ENCODE assay signal across 8 mouse cellular contexts in genomic region chr14:103842896-103843295, GRCm38 (mm10). TPM values are rescaled to one million over a fixed set of nuclear protein-coding genes. Genes with fewer than 3 reads are reported as not detected.
DNase-seq lines count a peak whose midpoint lies in the region; ATAC-seq lines count a peak whose summit lies in the region.

No protein-coding gene starts in this region.

- no peaks in the 10 kb centered on the region; the same call in 1 of the 2 replicates for H3K27me3 ChIP-seq in embryonic facial prominence, embryonic 15.5 days
- H3K27me3 ChIP-seq in intestine, embryonic 14.5 days (replicated peaks; ENCODE audit: control insufficient read depth, insufficient read depth, low read length): no peaks in the 10 kb centered on the region
- H3K27me3 ChIP-seq in midbrain, embryonic 11.5 days (ENCODE audit: control insufficient read depth, insufficient read depth, low read length): no peaks in the 10 kb centered on the region

- intact Hi-C loops in left cerebral cortex, postnatal 25 days (cut with DNase I): loop anchor here (5.0 to 10.0 kb wide), 2 partner anchors 66 to 182 kb away; no protein-coding TSS in a partner anchor
- intact Hi-C loops in left cerebral cortex, postnatal 10 days (cut with DNase I): loop anchor here (5.0 kb wide), 2 partner anchors 121 to 184 kb away; no protein-coding TSS in a partner anchor

- no peaks in the 10 kb centered on the region for H3K36me3 ChIP-seq in embryonic facial prominence, embryonic 15.5 days
- H3K36me3 ChIP-seq in intestine, embryonic 14.5 days (ENCODE audit: control insufficient read depth, insufficient read depth, low read length): no peaks in the 10 kb centered on the region
- no peaks in the 10 kb centered on the region for H3K36me3 ChIP-seq in midbrain, embryonic 11.5 days (ENCODE audit: control insufficient read depth, insufficient read depth, low read length)

- H3K4me2 ChIP-seq in embryonic facial prominence, embryonic 15.5 days (replicated peaks): peak overlapping the region; percentile 87
- H3K4me2 ChIP-seq in intestine, embryonic 14.5 days (ENCODE audit: low read length): peak overlapping the region; percentile 88
- peak overlapping the region; percentile 89 for H3K4me2 ChIP-seq in midbrain, embryonic 11.5 days

- peak overlapping the region; percentile 50 for H3K4me3 ChIP-seq in embryonic facial prominence, embryonic 15.5 days (replicated peaks)
- peak overlapping the region; percentile 56 for H3K4me3 ChIP-seq in intestine, embryonic 14.5 days (ENCODE audit: low read depth, low read length)
- peak overlapping the region; percentile 51 for H3K4me3 ChIP-seq in midbrain, embryonic 11.5 days (ENCODE audit: low read depth, low read length)

- peak; percentile 10 to 13 for DNase-seq in left cerebral cortex, postnatal 25 days (ENCODE audit: low spot score in 2 of 2)
- DNase-seq in left cerebral cortex, postnatal 10 days (ENCODE audit: extremely low spot score in 1 of 2, low spot score in 2 of 2): no peak
- DNase-seq in intestine, embryonic 14.5 days (ENCODE audit: low spot score): peak; percentile 58
- DNase-seq in midbrain, embryonic 11.5 days (ENCODE audit: low spot score, missing footprints): no peak
- DNase-seq in urinary bladder, postnatal 10 days (ENCODE audit: low spot score): no peak
- DNase-seq in layer of hippocampus, postnatal 14 days (ENCODE audit: low spot score in 2 of 2): no peak
- no peak for DNase-seq in adrenal gland, postnatal 4 days (ENCODE audit: low spot score in 2 of 2)

- H3K9ac ChIP-seq in embryonic facial prominence, embryonic 15.5 days: 0 out of 2 replicates have a peak overlapping the region, but pooled peaks have one; percentile 16
- H3K9ac ChIP-seq in intestine, embryonic 14.5 days (ENCODE audit: low read length): peak overlapping the region; percentile 61
- H3K9ac ChIP-seq in midbrain, embryonic 11.5 days (ENCODE audit: low read length): peak overlapping the region; percentile 68

- H3K4me1 ChIP-seq in embryonic facial prominence, embryonic 15.5 days: peaks cover 13% of the 10 kb centered on the region
- no peaks in the 10 kb centered on the region; the same call in 1 of the 2 replicates for H3K4me1 ChIP-seq in intestine, embryonic 14.5 days (replicated peaks; ENCODE audit: control insufficient read depth, insufficient read depth, low read length)
- H3K4me1 ChIP-seq in midbrain, embryonic 11.5 days (ENCODE audit: control insufficient read depth, insufficient read depth, low read length): peaks cover 17% of the 10 kb centered on the region

- no peak overlapping the region for H3K27ac ChIP-seq in embryonic facial prominence, embryonic 15.5 days (replicated peaks)
- peak overlapping the region; percentile 85 for H3K27ac ChIP-seq in intestine, embryonic 14.5 days (ENCODE audit: low read depth)
- H3K27ac ChIP-seq in midbrain, embryonic 11.5 days (ENCODE audit: low read depth, low read length): peak overlapping the region; percentile 74; the same call in 1 of the 2 replicates

- no peaks in the 10 kb centered on the region for H3K9me3 ChIP-seq in embryonic facial prominence, embryonic 15.5 days (replicated peaks)
- no peaks in the 10 kb centered on the region for H3K9me3 ChIP-seq in intestine, embryonic 14.5 days (ENCODE audit: control insufficient read depth, low read length)
- no peaks in the 10 kb centered on the region for H3K9me3 ChIP-seq in midbrain, embryonic 11.5 days (ENCODE audit: control insufficient read depth, low read length)

- no peak for ATAC-seq in embryonic facial prominence, embryonic 15.5 days (ENCODE audit: insufficient number of reproducible peaks, low FRiP score, low TSS enrichment, low read depth)
- ATAC-seq in intestine, embryonic 14.5 days (replicated peaks; ENCODE audit: low FRiP score, low TSS enrichment, low read depth): no peak
- ATAC-seq in midbrain, embryonic 11.5 days (ENCODE audit: low FRiP score): peak; percentile 4

- 9% methylated on average over 16 of the region's 16 CpGs for WGBS in embryonic facial prominence, embryonic 15.5 days
- 9% methylated on average over 16 of the region's 16 CpGs for WGBS in intestine, embryonic 14.5 days
- 9% methylated on average over 16 of the region's 16 CpGs for WGBS in midbrain, embryonic 11.5 days

RNA-seq across cellular contexts. Expression of gene Ednrb, which starts 1.3 kb away (rescaled TPM):
- total RNA-seq in left cerebral cortex, postnatal 25 days (2021): 10 to 100 TPM; 38.2 to 39.9 TPM
- 100 to 1,000 TPM; 103 to 113 TPM for total RNA-seq in left cerebral cortex, postnatal 10 days (2021)
- polyA plus RNA-seq in embryonic facial prominence, embryonic 15.5 days (2015; fragmentation: Nextera tagmentation; extraction: Ambion mirVana): 31.2 and 37.4 TPM in 2 replicates
- polyA plus RNA-seq in intestine, embryonic 14.5 days (2014; fragmentation: Nextera tagmentation; extraction: Ambion mirVana): 185 and 214 TPM in 2 replicates
- polyA plus RNA-seq in midbrain, embryonic 11.5 days (2014; fragmentation: Nextera tagmentation; extraction: Ambion mirVana): 103 and 126 TPM in 2 replicates
- total RNA-seq in layer of hippocampus, postnatal 14 days (2021): 10 to 100 TPM; 77.8 to 89.5 TPM
- total RNA-seq in adrenal gland, postnatal 4 days (2021): 10 to 100 TPM; 70.9 to 72.0 TPM

Comparison
In these comparisons a context has a peak if more than half of its experiments do, and no peak if none do; other contexts are left out.
1. DNase-seq: peak in left cerebral cortex, postnatal 25 days (2 of 2) and intestine, embryonic 14.5 days (single experiment); none in left cerebral cortex, postnatal 10 days (0 of 2), midbrain, embryonic 11.5 days (single experiment), urinary bladder, postnatal 10 days (single experiment), layer of hippocampus, postnatal 14 days (0 of 2) and adrenal gland, postnatal 4 days (0 of 2).
2. H3K9ac ChIP-seq: peak in every context shown above with its lines; median percentile 68 in midbrain, embryonic 11.5 days; 61 in intestine, embryonic 14.5 days; 16 in embryonic facial prominence, embryonic 15.5 days.
3. Peak in every context shown above with its lines, with median percentiles within 50 percentile points of each other: H3K4me2 ChIP-seq and H3K4me3 ChIP-seq.